Mouse (Mus musculus): ENCODE data around the gene Ipcef1. TPM values are rescaled to one million over a fixed set of nuclear protein-coding genes. Genes with fewer than 3 reads are reported as not detected.

The Ipcef1 gene
- polyA plus RNA-seq, 1 experiment from 2014 or later: 0.48 TPM

DNA sequence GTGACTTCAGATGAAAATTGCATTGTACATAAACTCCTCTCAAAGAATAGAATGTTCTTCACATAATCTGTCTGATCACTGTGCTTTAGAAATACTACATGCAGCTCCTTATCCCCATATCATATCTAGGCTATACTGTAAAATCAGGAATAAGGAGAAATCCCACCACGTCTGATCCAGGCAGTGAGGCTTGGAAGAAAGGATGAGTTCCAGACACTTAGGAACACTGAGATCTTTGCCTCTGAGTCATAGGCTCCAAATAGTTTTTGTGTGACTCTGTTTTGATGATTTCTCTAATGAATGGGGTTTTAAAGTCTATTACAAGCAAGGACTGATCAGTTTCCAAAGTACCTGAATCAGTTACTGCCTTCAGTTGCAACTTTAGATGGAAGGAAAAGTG, 210.1 kb downstream of the Ipcef1 start:
- 85% methylated on average over 1 of the region's 1 CpGs for WGBS
- Histone ChIP-seq H3K9me3 (replicated peaks) (no peaks in the 10 kb centered on the region), H3K9ac (no peak overlapping the region), H3K36me3 (no peaks in the 10 kb centered on the region), H3K27me3 (no peaks in the 10 kb centered on the region), H3K4me2 (replicated peaks) (no peak overlapping the region), H3K27ac (no peak overlapping the region), H3K4me1 (no peaks in the 10 kb centered on the region), H3K4me3 (no peak overlapping the region)
- no peak for ATAC-seq (ENCODE audit: low FRiP score)

Other genes with a start within 250 kb of the Ipcef1 start
- 7.3 and 7.7 TPM in 2 replicates for gene Cnksr3, start 159.8 kb upstream of the Ipcef1 start, polyA plus RNA-seq (2016; fragmentation: Nextera tagmentation; extraction: Ambion mirVana)

Measured in hindbrain, embryonic 12.5 days (tissue).